Mouse (Mus musculus) adrenal gland, adult 8-10 months (tissue): ENCODE results near the gene Mup18. TPM values are rescaled to one million over a fixed set of nuclear protein-coding genes. Genes with fewer than 3 reads are reported as not detected.
"Not testable (repeated sequence)": the region's sequence is repeated elsewhere in the genome, so short reads cannot be mapped to it uniquely, and the experiment has no call there.

Experiments
- DNase-seq: peaks from one replicate; pipeline ENCODE4 v3.0.0; 2022
- total RNA-seq, 4 experiments: library from RNA; stranded (reverse); gene quantifications; 2 replicates each; pipeline ENCODE4 v1.2.4; 2022

The Mup18 gene
- 1 to 10 TPM in 1 of 4 experiments, under 1 TPM in 3; 0.77 to 9.7 (median 0.90) TPM for total RNA-seq

- DNase-seq: not testable (repeated sequence)
Observed at GRCm38 (mm10) chr4:61674036-61674435, at the start of gene Mup18. TSS of gene Mup18 (minus strand) at chr4:61674136.

GRCm38 (mm10) chr4:61714296-61714695 is 40.4 kb upstream of the Mup18 start:
- DNase-seq: not testable (repeated sequence)

Other genes starting within 250 kb of the Mup18 start
- 1 to 10 TPM in 1 of 4 experiments, under 1 TPM in 1, not detected in 2; 0.49 to 3.0 TPM for gene Mup15, start 234.4 kb downstream of the Mup18 start, total RNA-seq
- gene Mup16, start 154.6 kb downstream of the Mup18 start, total RNA-seq: 10 to 100 TPM in 1 of 4 experiments, 1 to 10 TPM in 2, not detected in 1; 2.6 to 17.7 (median 5.5) TPM
- 1 to 10 TPM in 1 of 4 experiments, under 1 TPM in 1, not detected in 2; 0.59 to 1.8 TPM for gene Mup17, start 78.3 kb downstream of the Mup18 start, total RNA-seq
- gene Mup19, start 108.1 kb upstream of the Mup18 start, total RNA-seq: 1 to 10 TPM in 2 of 4 experiments, not detected in 2; 1.3 to 8.4 TPM
- not detected for gene Mup5, start 161.1 kb upstream of the Mup18 start, total RNA-seq